Comparison of ENCODE assay signal across 9 mouse cellular contexts in the genomic region with DNA sequence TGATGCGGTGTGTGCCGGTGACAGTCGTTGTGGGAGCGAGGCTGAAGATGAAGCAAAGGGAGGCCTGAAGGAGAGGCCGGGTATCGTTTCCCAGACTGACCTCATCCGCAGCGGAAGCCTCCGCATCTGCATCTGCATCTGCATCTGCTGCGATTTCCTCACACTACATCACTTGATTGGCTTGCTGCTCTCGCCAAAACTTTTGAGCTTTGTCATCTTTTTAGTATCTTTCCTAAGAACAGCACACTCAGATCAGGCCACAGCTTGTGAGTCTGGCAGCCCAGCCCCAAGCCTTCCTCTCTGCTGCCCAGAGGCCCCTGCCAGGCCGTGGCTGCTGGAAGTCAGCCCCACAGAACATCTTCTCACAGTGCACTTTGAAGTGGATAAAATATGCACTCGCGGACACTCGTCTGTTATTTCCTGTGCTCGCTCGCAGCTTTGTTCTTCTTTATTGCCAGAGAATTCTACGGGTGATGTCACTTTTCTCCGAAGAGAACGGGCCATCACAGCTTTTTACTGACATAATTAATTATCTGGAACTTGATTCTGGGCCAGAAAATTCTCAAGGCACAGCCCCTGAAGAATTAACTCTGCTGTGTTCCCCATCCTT.
A peak's percentile ranks its signal among the peaks of the same experiment; 100 is the strongest.
DNase-seq lines count a peak whose midpoint lies in the region; ATAC-seq lines count a peak whose summit lies in the region.
"Had no signal": no experiment of that assay in that cellular context is flagged by ENCODE, and none has a peak within 500 bp of the region (broad histone marks: within the 10 kb centered on the region; RNA-seq: fewer than 3 reads in every experiment).

No protein-coding gene starts in this region.

- no peak overlapping the region; the same call in 1 of the 2 replicates for H3K9ac ChIP-seq in forebrain, embryonic 11.5 days (ENCODE audit: low read length)
- no peak overlapping the region for H3K9ac ChIP-seq in limb, embryonic 15.5 days
- H3K9ac ChIP-seq: limb, embryonic 12.5 days had no signal

- ATAC-seq in forebrain, embryonic 11.5 days (replicated peaks; ENCODE audit: low FRiP score) = peak; percentile 54
- ATAC-seq in limb, embryonic 15.5 days (ENCODE audit: insufficient number of reproducible peaks, low FRiP score, low TSS enrichment, low read depth) = peak; percentile 61; the same call in 1 of the 2 replicates

- H3K36me3 ChIP-seq in forebrain, embryonic 11.5 days (ENCODE audit: control insufficient read depth, insufficient read depth, low read length) = no peaks in the 10 kb centered on the region
- no peaks in the 10 kb centered on the region for H3K36me3 ChIP-seq in limb, embryonic 15.5 days
- H3K36me3 ChIP-seq: limb, embryonic 12.5 days had no signal

- peak; percentile 8 for DNase-seq in kidney, adult 9 months
- no peak for DNase-seq in kidney, adult 11 months
- no peak for DNase-seq in forebrain, embryonic 11.5 days (ENCODE audit: low spot score)
- peak; percentile 60 to 61 for DNase-seq in heart, postnatal 10 days
- peak; percentile 64 for DNase-seq in skeletal muscle tissue, adult 2 months (ENCODE audit: low read depth, low spot score)
- DNase-seq in B cell, adult 2 months = no peak
- no peak for DNase-seq in spleen, postnatal 4 days (ENCODE audit: low spot score in 2 of 2)

- H3K27ac ChIP-seq in forebrain, embryonic 11.5 days (ENCODE audit: low read depth, low read length) = no peak overlapping the region
- peak overlapping the region; percentile 72 for H3K27ac ChIP-seq in limb, embryonic 15.5 days
- H3K27ac ChIP-seq: limb, embryonic 12.5 days had no signal

- peaks cover 2% of the 10 kb centered on the region; the same call in 1 of the 2 replicates for H3K4me1 ChIP-seq in forebrain, embryonic 11.5 days (replicated peaks; ENCODE audit: control insufficient read depth, insufficient read depth, low read length)
- peaks cover 11% of the 10 kb centered on the region for H3K4me1 ChIP-seq in limb, embryonic 15.5 days
- H3K4me1 ChIP-seq: limb, embryonic 12.5 days had no signal

- H3K27me3 ChIP-seq in forebrain, embryonic 11.5 days (ENCODE audit: control insufficient read depth, insufficient read depth, low read length) = no peaks in the 10 kb centered on the region
- no peaks in the 10 kb centered on the region for H3K27me3 ChIP-seq in limb, embryonic 15.5 days
- H3K27me3 ChIP-seq: limb, embryonic 12.5 days had no signal

- WGBS in forebrain, embryonic 11.5 days = 61% methylated on average over 20 of the region's 20 CpGs
- WGBS in limb, embryonic 15.5 days = 47% methylated on average over 20 of the region's 20 CpGs

- intact Hi-C loops in heart, postnatal 10 days (cut with DNase I) = no loop called here

- H3K4me2 ChIP-seq in forebrain, embryonic 11.5 days (ENCODE audit: low read depth, low read length, severe bottlenecking) = no peak overlapping the region
- H3K4me2 ChIP-seq in limb, embryonic 15.5 days = 0 out of 2 replicates have a peak overlapping the region, but pooled peaks have one; percentile 2
- H3K4me2 ChIP-seq: limb, embryonic 12.5 days had no signal

- H3K9me3 ChIP-seq in forebrain, embryonic 11.5 days (ENCODE audit: control insufficient read depth, low read length) = no peaks in the 10 kb centered on the region
- H3K9me3 ChIP-seq in limb, embryonic 15.5 days = no peaks in the 10 kb centered on the region
- H3K9me3 ChIP-seq: limb, embryonic 12.5 days had no signal

- H3K4me3 ChIP-seq in forebrain, embryonic 11.5 days (ENCODE audit: low read depth, low read length) = no peak overlapping the region
- H3K4me3 ChIP-seq in limb, embryonic 15.5 days = no peak overlapping the region
- H3K4me3 ChIP-seq: limb, embryonic 12.5 days had no signal

Comparison
In these comparisons a context has a peak if more than half of its experiments do, and no peak if none do; other contexts are left out.
1. DNase-seq: peak in kidney, adult 9 months (single experiment), heart, postnatal 10 days (2 of 2) and skeletal muscle tissue, adult 2 months (single experiment); none in kidney, adult 11 months (single experiment), forebrain, embryonic 11.5 days (single experiment), B cell, adult 2 months (0 of 2) and spleen, postnatal 4 days (0 of 2).